Mouse (Mus musculus): ENCODE measurements around the gene Cfap45.
A peak's percentile ranks its signal among the peaks of the same experiment; 100 is the strongest.

GRCm38 (mm10) chr1:172500451-172501370 lies 19.9 kb upstream of the Cfap45 start:
- TF ChIP-seq POLR2A (IDR thresholded peaks at IDR 0.05; ENCODE audit: insufficient read length, low read depth) (peak; percentile 24), POLR2AphosphoS2 (IDR thresholded peaks at IDR 0.05; ENCODE audit: insufficient read length, low read depth) (peak; percentile 56), REST (IDR thresholded peaks at IDR 0.05; ENCODE audit: insufficient read depth, insufficient read length) (no peak), TCF12 (IDR thresholded peaks at IDR 0.05; ENCODE audit: insufficient read depth, poor library complexity, severe bottlenecking) (no peak), E2F4 (IDR thresholded peaks at IDR 0.05; ENCODE audit: insufficient read depth) (no peak), CEBPB (IDR thresholded peaks at IDR 0.05; ENCODE audit: insufficient read depth, poor library complexity, severe bottlenecking) (no peak), MAX (IDR thresholded peaks at IDR 0.05; ENCODE audit: low read depth) (no peak), TCF3 (IDR thresholded peaks at IDR 0.05; ENCODE audit: insufficient read length, low read depth) (no peak)

All from myocyte (in vitro differentiated cells).